Mouse (Mus musculus): ENCODE measurements around the gene Misp. TPM values are rescaled to one million over a fixed set of nuclear protein-coding genes. Genes with fewer than 3 reads are reported as not detected.

Gene Misp
- total RNA-seq, 4 experiments from 2014 or later: 0.64 to 0.95 (median 0.70) TPM

- no peak for DNase-seq
These were observed 53.6 kb downstream of the Misp start, which contains the start of the genes Prtn3 and Plppr3 for GRCm38 (mm10) chr10:79874290-79874862. Gene Prtn3, plus strand, starts transcription at chr10:79874476. Gene Plppr3, minus strand, starts transcription at chr10:79874634.

- no peak for DNase-seq
These were observed 56.4 kb downstream of the Misp start for GRCm38 (mm10) chr10:79877174-79877573.

- DNase-seq: no peak
These were observed 57.0 kb downstream of the Misp start for GRCm38 (mm10) chr10:79877757-79878156.

- DNase-seq: no peak
These were observed 58.7 kb downstream of the Misp start for GRCm38 (mm10) chr10:79879527-79879926.

Small RNA genes lying within 50 kb of the gene (microRNA-seq; reads per million reads assigned to microRNA genes)
- 0 reads per million in 2 experiments for gene Mir6910

Other genes with a start within 250 kb of the Misp start
- not detected for gene Theg, start 233.7 kb upstream of the Misp start, total RNA-seq (2022)
- under 1 TPM; 0.12 to 0.31 (median 0.17) TPM for gene C2cd4c, start 207.0 kb upstream of the Misp start, total RNA-seq (2022)
- 10 to 100 TPM in 1 of 4 experiments, 1 to 10 TPM in 3; 3.6 to 11.4 (median 6.0) TPM for gene Shc2, start 183.1 kb upstream of the Misp start, total RNA-seq (2022)
- gene Odf3l2, start 175.3 kb upstream of the Misp start, total RNA-seq (2022): not detected
- not detected for gene Madcam1, start 156.4 kb upstream of the Misp start, total RNA-seq (2022)
- 10 to 100 TPM; 37.8 to 41.6 (median 39.3) TPM for gene Tpgs1, start 151.6 kb upstream of the Misp start, total RNA-seq (2022)
- gene Cdc34, start 138.8 kb upstream of the Misp start, total RNA-seq (2022): 10 to 100 TPM; 50.9 to 77.7 (median 69.2) TPM
- 1 to 10 TPM; 1.2 to 2.2 (median 1.7) TPM for gene Gzmm, start 132.0 kb upstream of the Misp start, total RNA-seq (2022)
- gene Bsg, start 116.5 kb upstream of the Misp start, total RNA-seq (2022): 100 to 1,000 TPM; 578 to 598 (median 581) TPM
- 10 to 100 TPM in 2 of 4 experiments, 1 to 10 TPM in 2; 8.1 to 10.9 (median 10.3) TPM for gene Hcn2, start 104.4 kb upstream of the Misp start, total RNA-seq (2022)
- gene Polrmt, start 74.4 kb upstream of the Misp start, total RNA-seq (2022): 10 to 100 TPM; 58.5 to 79.0 (median 70.8) TPM
- 1 to 10 TPM in 2 of 4 experiments, under 1 TPM in 1, not detected in 1; 0.38 to 1.2 (median 1.1) TPM for gene Fgf22, start 65.9 kb upstream of the Misp start, total RNA-seq (2022)
- 10 to 100 TPM; 45.2 to 61.9 (median 50.8) TPM for gene Rnf126, start 54.0 kb upstream of the Misp start, total RNA-seq (2022)
- 10 to 100 TPM in 2 of 4 experiments, 1 to 10 TPM in 2; 8.8 to 55.0 (median 26.2) TPM for gene Fstl3, start 43.7 kb upstream of the Misp start, total RNA-seq (2022)
- gene Prss57, start 30.0 kb upstream of the Misp start, total RNA-seq (2022): under 1 TPM in 2 of 4 experiments, not detected in 2; 0.13 to 0.38 TPM
- 100 to 1,000 TPM in 2 of 4 experiments, 10 to 100 TPM in 2; 72.7 to 123 (median 96.1) TPM for gene Palm, start 27.4 kb upstream of the Misp start, total RNA-seq (2022)
- gene Ptbp1, start 33.4 kb downstream of the Misp start, total RNA-seq (2022): 100 to 1,000 TPM; 249 to 275 (median 255) TPM
- gene Prtn3, start 53.5 kb downstream of the Misp start, total RNA-seq (2022): under 1 TPM in 1 of 4 experiments, not detected in 3; 0.35 TPM
- 1 to 10 TPM; 1.7 to 4.3 (median 3.0) TPM for gene Plppr3, start 53.6 kb downstream of the Misp start, total RNA-seq (2022)
- gene Elane, start 65.3 kb downstream of the Misp start, total RNA-seq (2022): not detected
- gene Cfd, start 69.9 kb downstream of the Misp start, total RNA-seq (2022): 1,000 to 10,000 TPM in 2 of 4 experiments, 100 to 1,000 TPM in 2; 123 to 1,857 (median 821) TPM
- 10 to 100 TPM; 50.9 to 60.7 (median 57.8) TPM for gene Med16, start 87.9 kb downstream of the Misp start, total RNA-seq (2022)
- not detected for gene Gm26602, start 89.9 kb downstream of the Misp start, total RNA-seq (2022)
- 1 to 10 TPM; 1.1 to 5.6 (median 4.0) TPM for gene Kiss1r, start 96.0 kb downstream of the Misp start, total RNA-seq (2022)
- 100 to 1,000 TPM in 3 of 4 experiments, 10 to 100 TPM in 1; 99.4 to 132 (median 112) TPM for gene R3hdm4, start 100.2 kb downstream of the Misp start, total RNA-seq (2022)
- gene Arid3a, start 106.1 kb downstream of the Misp start, total RNA-seq (2022): 1 to 10 TPM; 5.3 to 9.8 (median 7.5) TPM
- gene Wdr18, start 139.2 kb downstream of the Misp start, total RNA-seq (2022): 10 to 100 TPM; 31.7 to 43.0 (median 36.6) TPM
- gene Grin3b, start 149.7 kb downstream of the Misp start, total RNA-seq (2022): 1 to 10 TPM in 1 of 4 experiments, under 1 TPM in 1, not detected in 2; 0.83 to 1.4 TPM
- gene Tmem259, start 163.3 kb downstream of the Misp start, total RNA-seq (2022): 100 to 1,000 TPM; 132 to 155 (median 141) TPM
- gene Cnn2, start 167.6 kb downstream of the Misp start, total RNA-seq (2022): 10 to 100 TPM; 23.9 to 36.3 (median 30.0) TPM
- gene Abca7, start 175.5 kb downstream of the Misp start, total RNA-seq (2022): 10 to 100 TPM; 21.6 to 35.5 (median 27.8) TPM
- gene Arhgap45, start 195.7 kb downstream of the Misp start, total RNA-seq (2022): 10 to 100 TPM in 2 of 4 experiments, 1 to 10 TPM in 2; 6.4 to 10.6 (median 8.5) TPM
- 100 to 1,000 TPM in 1 of 4 experiments, 10 to 100 TPM in 3; 79.1 to 104 (median 94.4) TPM for gene Polr2e, start 218.8 kb downstream of the Misp start, total RNA-seq (2022)
- 100 to 1,000 TPM; 697 to 776 (median 769) TPM for gene Gpx4, start 226.2 kb downstream of the Misp start, total RNA-seq (2022)

Data from adrenal gland, adult 8-10 months (tissue).